Mouse (Mus musculus): ENCODE measurements around the gene Cdc42se1.

DNA sequence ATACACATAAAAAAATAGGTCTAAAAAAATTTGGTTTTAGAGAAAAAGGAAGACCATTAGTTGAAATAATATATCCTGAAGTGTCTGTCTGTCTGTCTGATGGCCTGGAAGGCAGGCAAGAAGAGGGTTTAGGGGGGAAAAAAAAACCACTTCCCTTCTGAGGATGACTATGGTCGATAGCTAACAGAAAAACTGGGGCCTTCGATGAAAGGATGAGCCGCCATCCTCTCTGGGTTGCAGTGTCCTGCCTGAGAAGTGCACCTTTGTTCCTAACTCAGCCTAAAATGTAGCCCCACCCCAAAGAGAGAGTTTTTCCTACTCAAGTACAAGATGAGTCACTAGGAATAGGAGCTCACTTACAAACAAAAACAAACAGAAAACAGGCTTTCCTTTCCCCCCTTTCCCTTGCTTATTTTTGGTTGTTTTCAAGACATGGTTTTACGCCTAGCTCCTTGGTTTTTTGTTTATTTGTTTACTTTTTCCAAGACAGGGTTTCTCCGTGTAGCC is 47.9 kb downstream of the Cdc42se1 start:
- TF ChIP-seq CTCF (IDR thresholded peaks at IDR 0.05; ENCODE audit: insufficient read depth, low read length): no peak
- no peak for TF ChIP-seq POLR2A (IDR thresholded peaks at IDR 0.05; ENCODE audit: borderline replicate concordance, extremely low read depth, low read depth, low read length)
